Mouse (Mus musculus) regulatory T cell (primary cell): Measurements from ENCODE around the gene Nhlh1.

Source experiments
- in situ Hi-C: fragments of 300-600 bp; cut with MboI, MseI; formaldehyde crosslinking; loops from one replicate; pipeline ENCODE4 v1.15.1; 2025; ENCODE audit warnings: high pct_unique_total_duplicates

The Nhlh1 gene

GRCm38 (mm10) chr1:172057491-172057921 lies at the start of gene Nhlh1:
Nhlh1 (minus strand) TSS chr1:172057573.
- in situ Hi-C loops: no loop called here

DNA sequence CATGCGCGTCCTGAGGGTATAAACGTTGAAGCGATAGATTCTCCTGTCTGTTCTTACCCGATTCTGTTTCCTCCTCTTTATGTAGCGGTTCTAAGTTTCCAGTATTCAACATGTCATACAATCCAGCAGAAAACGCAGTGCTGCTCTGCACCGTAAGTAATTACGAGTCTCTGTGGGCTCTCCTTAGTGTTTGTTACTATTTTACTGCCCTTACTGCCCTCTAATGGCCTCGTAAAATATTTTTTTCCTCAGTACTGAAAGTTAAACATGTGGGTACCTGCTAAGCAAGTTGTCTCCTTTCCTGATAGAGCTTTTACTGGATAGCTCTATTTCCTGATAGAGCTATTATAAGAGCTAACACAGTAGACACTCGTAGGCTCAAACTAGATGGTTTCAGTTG lies 47.7 kb upstream of the Nhlh1 start:
- in situ Hi-C loops: no loop called here

GRCm38 (mm10) chr1:172103619-172104018 lies 46.2 kb upstream of the Nhlh1 start:
- in situ Hi-C loops: no loop called here

- in situ Hi-C loops: no loop called here
Observed at GRCm38 (mm10) chr1:172099325-172100033, 42.1 kb upstream of the Nhlh1 start.

DNA sequence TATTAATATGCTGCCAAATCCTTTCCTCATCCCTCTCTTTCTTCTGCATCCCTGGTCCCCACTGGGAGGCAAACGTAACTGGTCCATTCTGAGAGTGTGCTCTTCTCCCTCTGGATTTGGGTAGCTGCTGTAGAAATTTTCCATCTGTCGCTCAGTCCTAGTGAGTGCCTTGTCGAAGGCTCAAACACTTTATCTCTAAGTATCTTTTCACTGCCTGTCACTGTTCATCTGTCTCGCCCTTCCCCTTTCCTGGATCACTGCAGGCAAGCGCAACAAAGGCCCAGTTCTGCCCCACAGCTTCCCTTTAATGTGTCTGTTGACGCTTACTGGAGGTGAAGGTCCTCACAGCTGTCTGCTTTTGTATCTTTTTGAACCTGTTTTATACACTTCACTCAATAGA lies 37.8 kb upstream of the Nhlh1 start:
- in situ Hi-C loops: no loop called here

DNA sequence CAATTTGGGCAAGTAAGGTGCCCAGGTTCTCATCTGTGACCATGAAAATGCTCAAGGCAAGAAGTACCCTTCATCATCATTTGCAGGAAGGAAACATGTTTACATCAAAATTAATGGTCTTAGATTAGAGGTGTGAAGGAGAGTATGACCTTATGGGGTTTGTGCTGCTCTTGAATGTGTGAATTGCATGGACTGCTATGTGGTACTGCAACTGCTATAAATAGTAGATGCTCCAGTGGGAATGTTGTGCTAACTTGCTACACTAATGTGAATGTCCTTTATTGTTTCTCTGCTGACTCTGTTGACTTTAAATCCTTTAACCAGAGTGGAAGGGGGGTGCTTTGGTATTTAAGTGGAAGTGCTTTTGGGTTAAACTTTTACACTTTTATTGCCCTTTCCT lies 36.9 kb upstream of the Nhlh1 start:
- in situ Hi-C loops: no loop called here

DNA sequence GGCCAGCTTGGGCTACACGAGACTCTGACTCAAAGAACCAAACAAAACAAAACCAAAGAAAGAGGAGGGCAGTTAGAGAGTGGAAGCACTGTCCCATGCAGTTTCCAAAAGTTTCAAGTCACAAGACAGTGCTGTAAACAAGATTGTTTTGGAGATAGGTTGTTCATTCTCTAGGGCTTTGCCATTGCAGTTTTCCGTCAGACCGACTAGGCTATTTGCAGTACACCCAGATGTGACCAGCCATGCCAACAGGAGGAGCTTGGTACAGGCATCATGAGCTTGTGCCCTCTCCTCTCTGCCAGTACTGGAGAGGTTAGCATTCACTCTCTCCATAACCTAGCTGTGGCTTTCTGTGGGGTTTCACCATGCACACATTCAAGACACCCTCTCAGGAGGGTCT lies 36.1 kb upstream of the Nhlh1 start:
- in situ Hi-C loops: no loop called here

GRCm38 (mm10) chr1:172082899-172083445 lies 25.6 kb upstream of the Nhlh1 start:
- in situ Hi-C loops: no loop called here

GRCm38 (mm10) chr1:172082101-172082898 lies 24.9 kb upstream of the Nhlh1 start, which contains the start of the genes Copa and Ncstn:
Copa (plus strand) TSS chr1:172082529.
Ncstn (minus strand) TSS chr1:172082795.
- in situ Hi-C loops: no loop called here

- in situ Hi-C loops: no loop called here
Observed at GRCm38 (mm10) chr1:172077981-172078380, 20.6 kb upstream of the Nhlh1 start.

GRCm38 (mm10) chr1:172072604-172073003 lies 15.2 kb upstream of the Nhlh1 start:
- in situ Hi-C loops: no loop called here

DNA sequence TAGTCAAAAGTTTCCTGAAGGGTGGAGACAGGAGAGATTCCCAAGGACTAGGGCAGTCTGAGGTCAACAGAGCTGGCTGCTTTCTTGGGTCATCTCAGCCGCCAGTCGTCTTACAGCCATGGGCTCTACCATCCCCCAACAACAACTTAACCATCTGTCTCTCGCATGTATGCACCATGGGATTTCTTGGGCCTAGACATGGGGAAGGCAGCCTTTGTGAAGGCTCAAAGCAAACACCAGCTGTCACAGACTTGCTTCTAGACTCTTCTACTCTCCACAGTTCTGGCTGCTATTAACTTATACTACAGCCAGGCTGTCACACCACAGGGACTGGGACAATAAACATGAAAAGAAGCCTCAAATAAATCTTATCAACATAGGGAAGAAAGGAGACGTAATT lies 14.2 kb upstream of the Nhlh1 start:
- in situ Hi-C loops: no loop called here

DNA sequence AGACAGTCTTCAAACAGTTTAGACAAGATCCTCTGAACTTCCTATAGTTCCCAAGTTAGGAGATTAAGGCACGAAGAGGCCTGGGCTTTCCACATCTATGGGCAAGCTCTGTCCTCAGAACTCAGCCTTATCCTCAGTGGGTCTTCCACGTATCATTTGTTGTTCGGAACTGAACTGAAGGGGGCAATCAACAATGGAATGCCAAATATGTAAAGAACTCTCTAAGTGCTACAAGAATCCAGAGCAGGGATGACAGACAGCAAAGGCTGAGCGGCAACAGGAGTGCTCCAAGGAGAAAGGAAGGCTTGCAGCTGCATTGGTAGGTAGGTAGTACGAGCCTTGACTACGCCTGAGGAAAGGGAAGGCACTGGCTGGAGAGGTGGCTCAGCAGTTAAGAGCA lies 12.9 kb upstream of the Nhlh1 start:
- in situ Hi-C loops: no loop called here

DNA sequence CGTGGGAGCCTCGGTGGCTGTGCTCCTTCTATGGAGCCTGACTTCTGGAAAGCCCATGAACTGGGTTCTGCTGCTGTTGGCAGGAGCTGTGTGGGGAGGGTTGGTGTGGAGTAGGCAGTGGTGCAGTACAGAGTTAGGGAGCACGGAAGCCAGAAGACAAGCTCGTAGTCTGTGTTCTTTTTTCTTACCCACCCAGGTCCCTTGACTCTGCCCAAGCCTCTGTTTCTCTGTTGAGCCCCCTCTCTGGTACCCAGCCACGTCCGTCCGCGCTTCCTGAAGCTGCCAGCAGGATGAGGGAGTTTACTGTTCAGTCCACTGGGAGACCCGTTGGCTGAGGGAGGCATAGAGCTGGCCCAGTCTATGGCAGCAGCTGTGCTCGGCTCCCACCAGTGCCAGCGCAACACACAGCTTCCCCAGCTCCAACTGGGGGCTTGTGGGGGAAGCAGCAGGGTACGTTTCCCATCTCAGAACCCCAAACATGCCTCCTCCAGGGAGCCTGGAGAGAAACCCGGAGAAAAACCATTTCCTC lies 7.3 kb upstream of the Nhlh1 start:
- in situ Hi-C loops: no loop called here

DNA sequence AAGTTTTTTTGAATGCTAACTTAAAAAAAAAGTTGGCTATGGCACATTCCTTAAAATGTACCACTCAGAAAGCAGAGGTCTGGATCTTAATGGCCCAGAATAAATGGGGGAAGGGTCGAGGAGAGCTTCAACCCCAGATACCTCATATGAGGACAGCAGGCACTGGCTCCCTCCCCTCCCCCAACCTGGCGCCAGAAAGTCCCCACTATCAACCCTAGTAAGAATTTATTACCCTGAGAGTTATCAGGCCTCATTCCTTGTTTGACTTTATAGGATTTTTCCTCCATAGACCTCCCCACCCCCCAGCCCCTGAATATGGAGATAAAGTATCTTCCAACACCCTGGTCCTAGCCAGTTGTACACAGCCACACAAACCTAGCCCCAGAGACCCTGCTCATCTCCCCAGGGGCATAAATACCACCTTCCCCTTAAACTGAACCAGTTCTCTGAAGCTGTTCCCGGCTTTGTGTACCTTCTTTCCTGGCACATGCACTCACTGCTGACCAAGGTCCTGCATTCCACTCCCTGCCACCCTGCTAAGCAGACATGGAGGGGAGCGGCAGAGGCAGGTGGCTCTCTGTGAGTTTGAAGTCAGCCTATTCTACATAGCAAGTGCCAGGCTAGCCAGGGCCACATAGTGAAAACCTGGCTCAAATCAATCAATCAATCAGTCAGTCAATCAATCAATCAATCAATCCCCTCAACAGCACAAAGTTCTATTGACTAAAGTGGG lies 6.1 kb upstream of the Nhlh1 start:
- in situ Hi-C loops: no loop called here

GRCm38 (mm10) chr1:172062101-172062500 lies 4.7 kb upstream of the Nhlh1 start:
- in situ Hi-C loops: no loop called here

DNA sequence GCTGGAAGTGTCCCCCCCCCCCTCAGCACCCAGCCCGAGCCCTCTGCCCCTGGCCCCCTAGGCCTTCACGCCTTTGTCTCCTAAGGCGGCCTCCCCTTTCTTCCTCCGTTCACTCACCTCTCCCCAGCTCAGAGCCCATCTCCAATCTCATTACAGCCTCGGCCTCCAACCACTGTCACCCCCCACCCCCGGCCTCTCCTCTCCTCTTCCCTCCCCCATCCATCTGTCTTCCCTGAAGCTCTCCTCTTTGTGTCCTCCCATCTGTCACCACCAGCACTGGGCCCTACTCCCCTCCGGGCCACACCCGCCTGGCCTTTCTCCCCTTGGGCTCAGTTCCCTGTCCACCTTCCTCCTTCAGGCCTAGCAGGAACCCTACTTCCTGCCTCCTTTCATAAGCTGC lies 3.8 kb upstream of the Nhlh1 start:
- in situ Hi-C loops: no loop called here

GRCm38 (mm10) chr1:172060659-172061058 lies 3.3 kb upstream of the Nhlh1 start:
- in situ Hi-C loops: no loop called here

GRCm38 (mm10) chr1:172058874-172059273 lies 1.5 kb upstream of the Nhlh1 start:
- in situ Hi-C loops: no loop called here

GRCm38 (mm10) chr1:172058321-172058720 lies 948 bp upstream of the Nhlh1 start:
- in situ Hi-C loops: no loop called here

- in situ Hi-C loops: no loop called here
Observed at GRCm38 (mm10) chr1:172056251-172056650, 1.1 kb downstream of the Nhlh1 start.
